In genomic region chr2:131422907-131423445, GRCm38 (mm10) we compare ENCODE assay signal across 8 mouse cellular contexts.
DNase-seq lines count a peak whose midpoint lies in the region; ATAC-seq and TF ChIP-seq lines count a peak whose summit lies in the region.

No protein-coding gene starts in this region.

- peak; percentile 56 for TF ChIP-seq CTCF in left cerebral cortex, adult 2 months (IDR thresholded peaks at IDR 0.05)

- intact Hi-C loops in left cerebral cortex, adult 2 months (cut with DNase I) = loop anchor here (1.0 to 5.0 kb wide), 4 partner anchors 69 to 390 kb away; partner anchors contain the start of gene Smox

- DNase-seq in WW6 (ENCODE audit: low read depth, low spot score) = peak; percentile 62
- DNase-seq in cerebellum, postnatal 25 days = peak; percentile 67 to 71
- peak; percentile 29 to 37 for DNase-seq in gastrocnemius, adult 8-10 months (ENCODE audit: low spot score in 2 of 2)
- peak; percentile 75 for DNase-seq in hindlimb bud, embryonic 11.5 days (ENCODE audit: extremely low spot score, low read depth, low spot score)
- peak; percentile 33 to 41 for DNase-seq in left cerebral cortex, adult 2 months (ENCODE audit: extremely low spot score in 1 of 2, low spot score in 2 of 2)
- peak; percentile 59 for DNase-seq in right cerebral cortex, adult 18-20 months
- DNase-seq in urinary bladder, postnatal 25 days (ENCODE audit: low spot score) = peak; percentile 44

- ATAC-seq in megakaryocyte, adult 5-6 weeks (ENCODE audit: poor library complexity, severe bottlenecking) = peak; percentile 84

- H3K27ac ChIP-seq in left cerebral cortex, adult 2 months = 0 out of 2 replicates have a peak overlapping the region, but pooled peaks have one; percentile 44

- H3K4me3 ChIP-seq in left cerebral cortex, adult 2 months = peak overlapping the region; percentile 58

Comparison
In these comparisons a context has a peak if more than half of its experiments do, and no peak if none do; other contexts are left out.
1. Peak in every context shown above with its lines: DNase-seq, ATAC-seq, H3K4me3 ChIP-seq and H3K27ac ChIP-seq.